Mouse (Mus musculus): ENCODE data around the gene Large1. TPM values are rescaled to one million over a fixed set of nuclear protein-coding genes. Genes with fewer than 3 reads are reported as not detected.
"Not testable (repeated sequence)": the region's sequence is repeated elsewhere in the genome, so short reads cannot be mapped to it uniquely, and the experiment has no call there.

Large1 gene
- polyA plus RNA-seq, 1 experiment from 2014 or later: 13.4 TPM

GRCm38 (mm10) chr8:73003858-73004257, 349.5 kb downstream of the Large1 start:
- no peak overlapping the region for H3K4me3 ChIP-seq (ENCODE audit: low read depth, low read length)
- no peaks in the 10 kb centered on the region for H3K36me3 ChIP-seq (ENCODE audit: control insufficient read depth, insufficient read depth, low read length)
- H3K9ac ChIP-seq (ENCODE audit: low read depth, low read length): no peak overlapping the region
- DNase-seq (ENCODE audit: low spot score) (peak; percentile 66), ATAC-seq (ENCODE audit: low FRiP score) (peak; percentile 71)
- 61% methylated on average over 2 of the region's 2 CpGs for WGBS
- no peak overlapping the region for H3K27ac ChIP-seq (ENCODE audit: low read depth, low read length)
- H3K9me3 ChIP-seq (ENCODE audit: control insufficient read depth, low read length): no peaks in the 10 kb centered on the region
- no peaks in the 10 kb centered on the region for H3K4me1 ChIP-seq (replicated peaks; ENCODE audit: control insufficient read depth, insufficient read depth, low read length)
- no peaks in the 10 kb centered on the region for H3K27me3 ChIP-seq (ENCODE audit: control insufficient read depth, insufficient read depth, low read length)
- no peak overlapping the region for H3K4me2 ChIP-seq (replicated peaks; ENCODE audit: low read depth, low read length)

GRCm38 (mm10) chr8:72993831-72994230, 359.5 kb downstream of the Large1 start:
- Histone ChIP-seq H3K27ac (ENCODE audit: low read depth, low read length) (no peak overlapping the region), H3K4me3 (ENCODE audit: low read depth, low read length) (no peak overlapping the region), H3K9me3 (ENCODE audit: control insufficient read depth, low read length) (no peaks in the 10 kb centered on the region), H3K27me3 (ENCODE audit: control insufficient read depth, insufficient read depth, low read length) (no peaks in the 10 kb centered on the region), H3K4me2 (replicated peaks; ENCODE audit: low read depth, low read length) (no peak overlapping the region), H3K9ac (ENCODE audit: low read depth, low read length) (no peak overlapping the region), H3K36me3 (ENCODE audit: control insufficient read depth, insufficient read depth, low read length) (no peaks in the 10 kb centered on the region), H3K4me1 (replicated peaks; ENCODE audit: control insufficient read depth, insufficient read depth, low read length) (no peaks in the 10 kb centered on the region)
- DNase-seq (ENCODE audit: low spot score) (no peak), ATAC-seq (ENCODE audit: low FRiP score) (no peak)
- WGBS: 98% methylated on average over 1 of the region's 1 CpGs

GRCm38 (mm10) chr8:72990425-72990824, 362.9 kb downstream of the Large1 start:
- DNase-seq (ENCODE audit: low spot score) (no peak), ATAC-seq (ENCODE audit: low FRiP score) (no peak)
- H3K9ac ChIP-seq (ENCODE audit: low read depth, low read length): no peak overlapping the region
- H3K36me3 ChIP-seq (ENCODE audit: control insufficient read depth, insufficient read depth, low read length): no peaks in the 10 kb centered on the region
- no peak overlapping the region for H3K27ac ChIP-seq (ENCODE audit: low read depth, low read length)
- H3K4me2 ChIP-seq (replicated peaks; ENCODE audit: low read depth, low read length): no peak overlapping the region
- no peaks in the 10 kb centered on the region for H3K27me3 ChIP-seq (ENCODE audit: control insufficient read depth, insufficient read depth, low read length)
- no peaks in the 10 kb centered on the region for H3K9me3 ChIP-seq (ENCODE audit: control insufficient read depth, low read length)
- 81% methylated on average over 2 of the region's 2 CpGs for WGBS
- no peaks in the 10 kb centered on the region for H3K4me1 ChIP-seq (replicated peaks; ENCODE audit: control insufficient read depth, insufficient read depth, low read length)
- no peak overlapping the region for H3K4me3 ChIP-seq (ENCODE audit: low read depth, low read length)

GRCm38 (mm10) chr8:72982832-72983231, 370.5 kb downstream of the Large1 start:
- Histone ChIP-seq H3K27me3 (ENCODE audit: control insufficient read depth, insufficient read depth, low read length) (no peaks in the 10 kb centered on the region), H3K4me2 (replicated peaks; ENCODE audit: low read depth, low read length) (no peak overlapping the region), H3K4me1 (replicated peaks; ENCODE audit: control insufficient read depth, insufficient read depth, low read length) (no peaks in the 10 kb centered on the region), H3K4me3 (ENCODE audit: low read depth, low read length) (no peak overlapping the region), H3K27ac (ENCODE audit: low read depth, low read length) (no peak overlapping the region), H3K9me3 (ENCODE audit: control insufficient read depth, low read length) (no peaks in the 10 kb centered on the region), H3K9ac (ENCODE audit: low read depth, low read length) (no peak overlapping the region), H3K36me3 (ENCODE audit: control insufficient read depth, insufficient read depth, low read length) (no peaks in the 10 kb centered on the region)
- ATAC-seq (ENCODE audit: low FRiP score) (no peak), DNase-seq (ENCODE audit: low spot score) (no peak)
- 100% methylated on average over 1 of the region's 1 CpGs for WGBS

GRCm38 (mm10) chr8:72955074-72955473, 398.3 kb downstream of the Large1 start:
- Histone ChIP-seq H3K9me3 (ENCODE audit: control insufficient read depth, low read length) (no peaks in the 10 kb centered on the region), H3K36me3 (ENCODE audit: control insufficient read depth, insufficient read depth, low read length) (no peaks in the 10 kb centered on the region), H3K4me3 (ENCODE audit: low read depth, low read length) (no peak overlapping the region), H3K9ac (ENCODE audit: low read depth, low read length) (no peak overlapping the region), H3K27ac (ENCODE audit: low read depth, low read length) (no peak overlapping the region), H3K27me3 (ENCODE audit: control insufficient read depth, insufficient read depth, low read length) (no peaks in the 10 kb centered on the region), H3K4me1 (replicated peaks; ENCODE audit: control insufficient read depth, insufficient read depth, low read length) (no peaks in the 10 kb centered on the region), H3K4me2 (replicated peaks; ENCODE audit: low read depth, low read length) (no peak overlapping the region)
- no peak for ATAC-seq (ENCODE audit: low FRiP score)
- no peak for DNase-seq (ENCODE audit: low spot score)
- WGBS: 94% methylated on average over 3 of the region's 3 CpGs

- not testable (repeated sequence) for H3K36me3 ChIP-seq (ENCODE audit: control insufficient read depth, insufficient read depth, low read length); H3K9ac ChIP-seq (ENCODE audit: low read depth, low read length); H3K4me2 ChIP-seq (replicated peaks; ENCODE audit: low read depth, low read length); H3K27ac ChIP-seq (ENCODE audit: low read depth, low read length); H3K9me3 ChIP-seq (ENCODE audit: control insufficient read depth, low read length); H3K4me3 ChIP-seq (ENCODE audit: low read depth, low read length); H3K27me3 ChIP-seq (ENCODE audit: control insufficient read depth, insufficient read depth, low read length); DNase-seq (ENCODE audit: low spot score); ATAC-seq (ENCODE audit: low FRiP score); H3K4me1 ChIP-seq (replicated peaks; ENCODE audit: control insufficient read depth, insufficient read depth, low read length)
- 81% methylated on average over 8 of the region's 8 CpGs for WGBS
These were observed 411.9 kb downstream of the Large1 start for GRCm38 (mm10) chr8:72941393-72941792.

GRCm38 (mm10) chr8:72919182-72919902, 434.0 kb downstream of the Large1 start:
- Histone ChIP-seq H3K27ac (ENCODE audit: low read depth, low read length) (no peak overlapping the region), H3K4me2 (replicated peaks; ENCODE audit: low read depth, low read length) (no peak overlapping the region), H3K9ac (ENCODE audit: low read depth, low read length) (no peak overlapping the region), H3K27me3 (ENCODE audit: control insufficient read depth, insufficient read depth, low read length) (no peaks in the 10 kb centered on the region), H3K4me3 (ENCODE audit: low read depth, low read length) (no peak overlapping the region), H3K4me1 (replicated peaks; ENCODE audit: control insufficient read depth, insufficient read depth, low read length) (no peaks in the 10 kb centered on the region; the same call in 1 of the 2 replicates), H3K36me3 (ENCODE audit: control insufficient read depth, insufficient read depth, low read length) (no peaks in the 10 kb centered on the region), H3K9me3 (ENCODE audit: control insufficient read depth, low read length) (no peaks in the 10 kb centered on the region)
- peak; percentile 18 for DNase-seq (ENCODE audit: low spot score)
- WGBS: 64% methylated on average over 2 of the region's 2 CpGs
- peak; percentile 72 for ATAC-seq (ENCODE audit: low FRiP score)

- no peak overlapping the region for H3K9ac ChIP-seq (ENCODE audit: low read depth, low read length)
- no peak overlapping the region for H3K27ac ChIP-seq (ENCODE audit: low read depth, low read length)
- no peaks in the 10 kb centered on the region for H3K27me3 ChIP-seq (ENCODE audit: control insufficient read depth, insufficient read depth, low read length)
- DNase-seq (ENCODE audit: low spot score) (no peak), ATAC-seq (ENCODE audit: low FRiP score) (no peak)
- H3K4me3 ChIP-seq (ENCODE audit: low read depth, low read length): no peak overlapping the region
- no peaks in the 10 kb centered on the region for H3K36me3 ChIP-seq (ENCODE audit: control insufficient read depth, insufficient read depth, low read length)
- H3K4me2 ChIP-seq (replicated peaks; ENCODE audit: low read depth, low read length): no peak overlapping the region
- WGBS: 82% methylated on average over 4 of the region's 4 CpGs
- no peaks in the 10 kb centered on the region for H3K9me3 ChIP-seq (ENCODE audit: control insufficient read depth, low read length)
- no peaks in the 10 kb centered on the region for H3K4me1 ChIP-seq (replicated peaks; ENCODE audit: control insufficient read depth, insufficient read depth, low read length)
These were observed 447.8 kb downstream of the Large1 start for GRCm38 (mm10) chr8:72905491-72905890.

GRCm38 (mm10) chr8:72901591-72901990, 451.7 kb downstream of the Large1 start:
- no peak overlapping the region for H3K27ac ChIP-seq (ENCODE audit: low read depth, low read length)
- DNase-seq (ENCODE audit: low spot score) (no peak), ATAC-seq (ENCODE audit: low FRiP score) (no peak)
- H3K4me3 ChIP-seq (ENCODE audit: low read depth, low read length): no peak overlapping the region
- no peak overlapping the region for H3K9ac ChIP-seq (ENCODE audit: low read depth, low read length)
- no peak overlapping the region for H3K4me2 ChIP-seq (replicated peaks; ENCODE audit: low read depth, low read length)
- no peaks in the 10 kb centered on the region for H3K9me3 ChIP-seq (ENCODE audit: control insufficient read depth, low read length)
- no peaks in the 10 kb centered on the region for H3K36me3 ChIP-seq (ENCODE audit: control insufficient read depth, insufficient read depth, low read length)
- H3K4me1 ChIP-seq (replicated peaks; ENCODE audit: control insufficient read depth, insufficient read depth, low read length): no peaks in the 10 kb centered on the region
- 91% methylated on average over 6 of the region's 6 CpGs for WGBS
- H3K27me3 ChIP-seq (ENCODE audit: control insufficient read depth, insufficient read depth, low read length): no peaks in the 10 kb centered on the region

Measured in hindbrain, embryonic 11.5 days (tissue).